Comparison of ENCODE assay signal across 12 mouse cellular contexts in genomic region chr11:95981804-95982203, GRCm38 (mm10). TPM values are rescaled to one million over a fixed set of nuclear protein-coding genes. Genes with fewer than 3 reads are reported as not detected.
DNase-seq lines count a peak whose midpoint lies in the region; ATAC-seq and TF ChIP-seq lines count a peak whose summit lies in the region.
"Had no signal": no experiment of that assay in that cellular context is flagged by ENCODE, and none has a peak within 500 bp of the region (broad histone marks: within the 10 kb centered on the region; RNA-seq: fewer than 3 reads in every experiment).

No protein-coding gene starts in this region.

- no peaks in the 10 kb centered on the region for H3K27me3 ChIP-seq in heart, embryonic 11.5 days (ENCODE audit: control insufficient read depth, insufficient read depth, low read length)
- no peaks in the 10 kb centered on the region for H3K27me3 ChIP-seq in kidney, postnatal 0 days (ENCODE audit: insufficient read depth, low read length)
- H3K27me3 ChIP-seq in limb, embryonic 14.5 days (ENCODE audit: control insufficient read depth, insufficient read depth, low read length) = no peaks in the 10 kb centered on the region

- no peak for TF ChIP-seq CTCF in kidney, postnatal 0 days (IDR thresholded peaks at IDR 0.05; ENCODE audit: low read depth)

- H3K4me1 ChIP-seq in heart, embryonic 11.5 days (ENCODE audit: control insufficient read depth, insufficient read depth, low read length) = peaks cover 38% of the 10 kb centered on the region
- H3K4me1 ChIP-seq in kidney, postnatal 0 days (replicated peaks; ENCODE audit: insufficient read depth, low read length) = peaks cover 25% of the 10 kb centered on the region
- peaks cover 18 to 22% of the 10 kb centered on the region in 2 experiments for H3K4me1 ChIP-seq in ES-E14 (ENCODE audit: control insufficient read depth in 2 of 2, insufficient read depth in 2 of 2, low read length in 2 of 2, poor library complexity in 1 of 2)
- peaks cover 20% of the 10 kb centered on the region for H3K4me1 ChIP-seq in limb, embryonic 14.5 days (ENCODE audit: control insufficient read depth, insufficient read depth, low read length)

- TF ChIP-seq POLR2A in limb, embryonic 14.5 days (IDR thresholded peaks at IDR 0.05; ENCODE audit: borderline replicate concordance, extremely low read depth, insufficient read depth, insufficient read length) = no peak

- H3K27ac ChIP-seq in heart, embryonic 11.5 days (ENCODE audit: low read depth, low read length) = peak overlapping the region; percentile 88
- peak overlapping the region; percentile 87 for H3K27ac ChIP-seq in kidney, postnatal 0 days
- peak overlapping the region; percentile 97 for H3K27ac ChIP-seq in ES-E14 (ENCODE audit: insufficient read depth, low read depth, low read length, poor library complexity, severe bottlenecking)
- H3K27ac ChIP-seq in limb, embryonic 14.5 days (replicated peaks; ENCODE audit: low read depth, low read length) = 0 out of 2 replicates have a peak overlapping the region, but pooled peaks have one; percentile 43

- no peak for DNase-seq in heart, adult 11 months
- no peak for DNase-seq in kidney, postnatal 0 days (ENCODE audit: low spot score)
- no peak for DNase-seq in kidney, adult 11 months
- no peak for DNase-seq in ES-E14 (ENCODE audit: low read depth, low spot score)
- no peak for DNase-seq in limb, embryonic 14.5 days (ENCODE audit: low spot score)
- DNase-seq in right cerebral cortex, postnatal 10 days (ENCODE audit: low spot score in 2 of 2) = no peak
- no peak for DNase-seq in frontal cortex, postnatal 25 days (ENCODE audit: low spot score in 2 of 2)
- DNase-seq: cerebellum, adult 9-11 months had no signal

- ATAC-seq in heart, embryonic 11.5 days (replicated peaks; ENCODE audit: insufficient number of reproducible peaks, low FRiP score, low TSS enrichment) = no peak
- ATAC-seq in kidney, postnatal 0 days (replicated peaks; ENCODE audit: low FRiP score, low read depth) = no peak
- ATAC-seq in limb, embryonic 14.5 days (ENCODE audit: low FRiP score, low read depth) = no peak
- ATAC-seq: hindbrain, embryonic 16.5 days had no signal

- in situ Hi-C loops in ES-E14 (cut with MboI; ENCODE audit: low sequenced_read_pairs in 2 of 2, unreplicated experiment in 2 of 2) = no loop called here

- 31% methylated on average over 12 of the region's 12 CpGs for WGBS in heart, embryonic 11.5 days (ENCODE audit: insufficient replicate concordance)
- WGBS in kidney, postnatal 0 days = 79% methylated on average over 12 of the region's 12 CpGs
- 78% methylated on average over 12 of the region's 12 CpGs for WGBS in limb, embryonic 14.5 days

- peak overlapping the region; percentile 25 for H3K4me3 ChIP-seq in heart, embryonic 11.5 days (ENCODE audit: low read depth, low read length)
- H3K4me3 ChIP-seq in kidney, postnatal 0 days (replicated peaks; ENCODE audit: low read depth, low read length) = peak overlapping the region; percentile 24
- peak overlapping the region; percentile 62 to 80 for H3K4me3 ChIP-seq in ES-E14 (ENCODE audit: insufficient read depth in 1 of 2, low read depth in 1 of 2, low read length in 2 of 2, poor library complexity in 1 of 2, severe bottlenecking in 1 of 2)
- no peak overlapping the region; the same call in 1 of the 2 replicates for H3K4me3 ChIP-seq in limb, embryonic 14.5 days (replicated peaks; ENCODE audit: low read length)

- H3K36me3 ChIP-seq in heart, embryonic 11.5 days (ENCODE audit: control insufficient read depth, insufficient read depth, low read length) = peaks cover 26% of the 10 kb centered on the region
- H3K36me3 ChIP-seq in kidney, postnatal 0 days (ENCODE audit: insufficient read depth, low read length) = peaks cover 5% of the 10 kb centered on the region; the same call in 1 of the 2 replicates
- peaks cover 29% of the 10 kb centered on the region for H3K36me3 ChIP-seq in ES-E14 (ENCODE audit: control insufficient read depth, insufficient read depth, low read length, poor library complexity, severe bottlenecking)
- H3K36me3 ChIP-seq in limb, embryonic 14.5 days (ENCODE audit: control insufficient read depth, insufficient read depth, low read length) = peaks cover 41% of the 10 kb centered on the region

- H3K9ac ChIP-seq in heart, embryonic 11.5 days (ENCODE audit: low read depth, low read length) = no peak overlapping the region
- peak overlapping the region; percentile 43; the same call in 1 of the 2 replicates for H3K9ac ChIP-seq in kidney, postnatal 0 days (ENCODE audit: low read depth, low read length)
- H3K9ac ChIP-seq in ES-E14 (ENCODE audit: insufficient read depth, low read depth, low read length, poor library complexity, severe bottlenecking) = peak overlapping the region; percentile 79
- no peak overlapping the region for H3K9ac ChIP-seq in limb, embryonic 14.5 days (ENCODE audit: low read depth, low read length, severe bottlenecking)

- H3K9me3 ChIP-seq in heart, embryonic 11.5 days (replicated peaks; ENCODE audit: control insufficient read depth, low read length) = no peaks in the 10 kb centered on the region
- no peaks in the 10 kb centered on the region for H3K9me3 ChIP-seq in kidney, postnatal 0 days (replicated peaks; ENCODE audit: low read length)
- no peaks in the 10 kb centered on the region for H3K9me3 ChIP-seq in ES-E14 (ENCODE audit: control insufficient read depth, insufficient read depth, low read depth, low read length)
- no peaks in the 10 kb centered on the region for H3K9me3 ChIP-seq in limb, embryonic 14.5 days (ENCODE audit: control insufficient read depth, low read length)

- peak overlapping the region; percentile 57 for H3K4me2 ChIP-seq in heart, embryonic 11.5 days
- H3K4me2 ChIP-seq in kidney, postnatal 0 days (ENCODE audit: low read length) = peak overlapping the region; percentile 49
- H3K4me2 ChIP-seq in limb, embryonic 14.5 days (replicated peaks; ENCODE audit: low read depth, low read length, severe bottlenecking) = peak overlapping the region; percentile 26

TF ChIP-seq in ES-E14, 5 proteins besides CTCF, POLR2A, EP300 and RAD21:
- TF ChIP-seq ZC3H11A (IDR thresholded peaks at IDR 0.05; ENCODE audit: borderline replicate concordance, low read depth, low read length) (no peak), ZNF384 (IDR thresholded peaks at IDR 0.05; ENCODE audit: low read depth, low read length) (no peak)

RNA-seq across cellular contexts. Expression of gene Igf2bp1, which starts 23.9 kb away (rescaled TPM):
- 50.0 and 51.5 TPM in 2 replicates for polyA plus RNA-seq in heart, embryonic 11.5 days (2014; fragmentation: Nextera tagmentation; extraction: Ambion mirVana)
- 14.9 and 20.5 TPM in 2 replicates for polyA plus RNA-seq in kidney, postnatal 0 days (2015; fragmentation: Nextera tagmentation; extraction: Ambion mirVana)
- 273 and 354 TPM in 2 replicates for total RNA-seq in ES-E14 (2012; rRNA removed)
- polyA plus RNA-seq in limb, embryonic 14.5 days (2012; rRNA removed) = 22.4 and 22.8 TPM in 2 replicates
- 26.7 and 35.7 TPM in 2 replicates for polyA plus RNA-seq in limb, embryonic 14.5 days (2014; fragmentation: Nextera tagmentation; extraction: Ambion mirVana)
- total RNA-seq: gastrocnemius, adult 18-20 months had no signal

RNA-seq across cellular contexts. Expression of gene Gip, which starts 42.5 kb away (rescaled TPM):
- not detected in 2 replicates for polyA plus RNA-seq in heart, embryonic 11.5 days (2014; fragmentation: Nextera tagmentation; extraction: Ambion mirVana)
- polyA plus RNA-seq in kidney, postnatal 0 days (2015; fragmentation: Nextera tagmentation; extraction: Ambion mirVana) = not detected in 2 replicates
- total RNA-seq in ES-E14 (2012; rRNA removed) = 0.89 and 1.5 TPM in 2 replicates
- polyA plus RNA-seq in limb, embryonic 14.5 days (2012; rRNA removed) = 0.18 TPM in 1 of 2 replicates, not detected in the other
- polyA plus RNA-seq in limb, embryonic 14.5 days (2014; fragmentation: Nextera tagmentation; extraction: Ambion mirVana) = not detected in 2 replicates
- total RNA-seq: gastrocnemius, adult 18-20 months; layer of hippocampus, postnatal 14 days had no signal
- polyA plus RNA-seq: hindbrain, embryonic 16.5 days had no signal

RNA-seq across cellular contexts. Expression of gene Snf8, which starts 52.9 kb away (rescaled TPM):
- 27.1 and 31.3 TPM in 2 replicates for polyA plus RNA-seq in heart, embryonic 11.5 days (2014; fragmentation: Nextera tagmentation; extraction: Ambion mirVana)
- 85.8 and 90.6 TPM in 2 replicates for polyA plus RNA-seq in kidney, postnatal 0 days (2015; fragmentation: Nextera tagmentation; extraction: Ambion mirVana)
- total RNA-seq in ES-E14 (2012; rRNA removed) = 51.5 and 79.4 TPM in 2 replicates
- polyA plus RNA-seq in limb, embryonic 14.5 days (2012; rRNA removed) = 30.5 and 41.6 TPM in 2 replicates
- 39.4 and 40.0 TPM in 2 replicates for polyA plus RNA-seq in limb, embryonic 14.5 days (2014; fragmentation: Nextera tagmentation; extraction: Ambion mirVana)

Comparison
In these comparisons a context has a peak if more than half of its experiments do, and no peak if none do; other contexts are left out.
1. H3K27ac ChIP-seq: peak in every context shown above with its lines; median percentile 97 in ES-E14; 88 in heart, embryonic 11.5 days; 87 in kidney, postnatal 0 days; 43 in limb, embryonic 14.5 days.
2. H3K9ac ChIP-seq: peak in kidney, postnatal 0 days (single experiment) and ES-E14 (single experiment); none in heart, embryonic 11.5 days (single experiment) and limb, embryonic 14.5 days (single experiment).
3. Peak in every context shown above with its lines, with median percentiles within 50 percentile points of each other: H3K4me2 ChIP-seq.